Mouse (Mus musculus): ENCODE measurements around the gene Tecta. TPM values are rescaled to one million over a fixed set of nuclear protein-coding genes. Genes with fewer than 3 reads are reported as not detected.

The Tecta gene
- polyA plus RNA-seq, 1 experiment, result not detected

DNA sequence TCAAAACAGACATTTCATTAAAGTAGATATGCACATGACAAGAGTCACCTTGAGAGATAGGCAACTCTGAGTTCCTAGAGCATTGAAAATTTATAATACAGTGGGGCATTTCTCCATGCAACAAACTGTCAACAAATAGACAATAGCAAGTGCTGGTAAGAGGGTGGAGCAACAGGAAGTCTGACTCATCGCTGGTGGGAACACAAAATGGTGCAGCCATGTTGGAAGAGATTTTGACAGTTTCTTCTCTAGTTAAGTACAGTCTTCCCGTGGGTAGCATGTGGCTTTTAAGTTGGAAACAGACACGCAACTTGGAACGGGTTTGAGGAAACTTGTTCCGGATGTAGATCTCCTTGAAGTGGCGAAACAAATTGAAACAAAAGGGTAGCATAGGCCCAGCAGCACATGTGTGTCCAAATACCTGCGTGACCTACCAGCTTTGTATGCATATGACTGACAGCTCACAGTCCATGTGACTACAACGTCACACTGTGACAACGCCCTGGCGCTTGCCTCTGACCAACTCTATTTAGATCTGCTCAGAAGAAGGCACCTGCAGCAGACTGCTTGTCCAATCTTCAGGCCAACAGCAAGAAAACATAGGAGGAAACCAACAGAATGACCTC, 103.3 kb downstream of the Tecta start:
- TF ChIP-seq CTCF (IDR thresholded peaks at IDR 0.05; ENCODE audit: insufficient read depth, low read depth, low read length) (no peak), POLR2A (IDR thresholded peaks at IDR 0.05; ENCODE audit: insufficient read depth, low read depth, low read length) (no peak)
- H3K4me3 ChIP-seq (ENCODE audit: insufficient read depth, low read depth, low read length), result no peak overlapping the region
- no peak overlapping the region for H3K27ac ChIP-seq (ENCODE audit: insufficient read depth, low read depth, low read length)
- no peaks in the 10 kb centered on the region for H3K4me1 ChIP-seq (ENCODE audit: control insufficient read depth, insufficient read depth, low read length)
- WGBS, result 81% methylated on average over 10 of the region's 10 CpGs

DNA sequence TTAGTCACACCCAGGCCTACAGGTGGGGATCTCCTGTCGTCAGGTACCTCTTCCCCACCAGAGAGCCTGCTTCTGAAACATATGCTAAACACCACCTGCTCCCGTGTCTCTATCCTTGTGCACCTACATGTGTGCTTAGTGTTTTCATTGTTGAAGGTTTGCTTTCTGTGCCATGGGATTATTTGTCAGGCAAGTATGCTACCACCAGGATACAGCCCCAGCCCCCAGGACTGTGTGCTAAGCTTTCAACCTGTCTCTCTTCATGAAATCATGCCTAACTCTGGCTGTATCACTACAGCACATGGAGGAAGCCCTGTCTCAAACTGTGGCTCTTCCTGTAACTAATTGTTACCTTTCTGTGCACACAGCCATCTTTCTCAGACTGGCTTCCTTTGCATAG, 105.6 kb downstream of the Tecta start:
- Histone ChIP-seq H3K4me1 (ENCODE audit: control insufficient read depth, insufficient read depth, low read length) (no peaks in the 10 kb centered on the region), H3K27ac (ENCODE audit: insufficient read depth, low read depth, low read length) (no peak overlapping the region), H3K4me3 (ENCODE audit: insufficient read depth, low read depth, low read length) (no peak overlapping the region)
- 86% methylated on average over 2 of the region's 2 CpGs for WGBS
- TF ChIP-seq POLR2A (IDR thresholded peaks at IDR 0.05; ENCODE audit: insufficient read depth, low read depth, low read length) (no peak), CTCF (IDR thresholded peaks at IDR 0.05; ENCODE audit: insufficient read depth, low read depth, low read length) (no peak)

DNA sequence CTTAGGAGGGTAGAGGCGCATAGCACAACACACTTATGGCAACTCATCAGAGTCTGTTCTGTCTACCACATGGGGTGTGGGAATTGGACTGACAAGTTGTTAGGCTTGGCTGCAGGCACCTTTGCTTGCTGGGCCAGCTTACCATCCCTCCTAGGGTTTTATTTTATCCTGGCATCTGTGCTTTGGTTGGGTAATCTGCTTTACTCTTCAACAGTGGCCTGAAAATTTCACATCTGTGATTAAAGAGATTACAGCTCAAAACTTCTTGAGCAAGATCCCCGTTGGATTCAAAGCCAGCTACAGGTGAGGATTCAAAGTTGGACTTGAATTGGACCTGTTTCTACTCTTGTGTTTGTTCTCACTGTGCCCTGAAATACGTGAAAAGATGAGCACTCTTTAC, 106.1 kb downstream of the Tecta start:
- H3K4me1 ChIP-seq (ENCODE audit: control insufficient read depth, insufficient read depth, low read length), result no peaks in the 10 kb centered on the region
- no peak overlapping the region for H3K27ac ChIP-seq (ENCODE audit: insufficient read depth, low read depth, low read length)
- no peak for TF ChIP-seq POLR2A (IDR thresholded peaks at IDR 0.05; ENCODE audit: insufficient read depth, low read depth, low read length)
- no peak for TF ChIP-seq CTCF (IDR thresholded peaks at IDR 0.05; ENCODE audit: insufficient read depth, low read depth, low read length)
- 90% methylated on average over 3 of the region's 3 CpGs for WGBS
- H3K4me3 ChIP-seq (ENCODE audit: insufficient read depth, low read depth, low read length), result no peak overlapping the region

DNA sequence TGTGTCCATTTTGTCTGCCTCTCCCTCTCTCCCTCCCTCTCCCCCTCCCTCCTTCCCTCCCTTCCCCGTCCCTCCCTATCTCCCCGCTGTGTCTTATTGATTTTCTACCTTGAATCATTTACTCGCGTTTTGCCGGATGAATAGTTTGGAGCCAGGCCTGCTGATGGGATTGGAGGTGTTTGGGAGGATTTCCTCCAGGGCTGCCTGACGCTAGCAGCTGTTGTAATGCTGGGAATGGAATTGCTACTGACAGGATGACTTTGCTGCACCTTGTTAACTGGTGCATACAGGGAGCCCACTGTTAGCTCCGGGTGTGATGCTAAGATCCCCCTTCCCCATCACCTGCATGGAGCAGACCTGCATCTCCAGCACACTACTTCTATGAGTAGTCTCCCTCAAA, 106.7 kb downstream of the Tecta start:
- WGBS, result 52% methylated on average over 7 of the region's 7 CpGs
- Histone ChIP-seq H3K4me1 (ENCODE audit: control insufficient read depth, insufficient read depth, low read length) (no peaks in the 10 kb centered on the region), H3K27ac (ENCODE audit: insufficient read depth, low read depth, low read length) (no peak overlapping the region), H3K4me3 (ENCODE audit: insufficient read depth, low read depth, low read length) (no peak overlapping the region)
- TF ChIP-seq POLR2A (IDR thresholded peaks at IDR 0.05; ENCODE audit: insufficient read depth, low read depth, low read length) (no peak), CTCF (IDR thresholded peaks at IDR 0.05; ENCODE audit: insufficient read depth, low read depth, low read length) (no peak)

DNA sequence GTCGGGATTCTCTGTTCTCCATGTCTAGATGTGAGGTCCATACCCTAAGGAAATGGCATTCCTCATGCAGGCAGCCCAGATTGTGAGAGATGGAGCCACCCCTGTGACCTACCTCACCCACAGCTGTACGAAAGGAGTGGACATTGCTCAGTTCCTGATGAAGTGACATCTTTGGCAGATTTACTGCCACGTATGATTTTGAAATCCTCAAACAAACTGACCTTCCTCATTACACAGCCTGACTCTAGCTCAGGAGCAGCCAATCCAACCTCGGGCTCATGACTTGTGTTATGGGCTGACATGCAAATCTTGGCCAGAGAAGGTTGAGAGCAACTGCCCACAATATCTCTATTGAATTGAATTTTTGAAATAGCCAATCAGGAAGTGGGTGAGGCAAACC, 120.1 kb downstream of the Tecta start:
- no peak overlapping the region for H3K4me3 ChIP-seq (ENCODE audit: insufficient read depth, low read depth, low read length)
- TF ChIP-seq CTCF (IDR thresholded peaks at IDR 0.05; ENCODE audit: insufficient read depth, low read depth, low read length) (no peak), POLR2A (IDR thresholded peaks at IDR 0.05; ENCODE audit: insufficient read depth, low read depth, low read length) (no peak)
- no peak overlapping the region for H3K27ac ChIP-seq (ENCODE audit: insufficient read depth, low read depth, low read length)
- peaks cover 3% of the 10 kb centered on the region; the same call in 1 of the 2 replicates for H3K4me1 ChIP-seq (ENCODE audit: control insufficient read depth, insufficient read depth, low read length)
- 78% methylated on average over 4 of the region's 4 CpGs for WGBS

Other genes with a start within 250 kb of the Tecta start
- gene Sc5d, start 135.7 kb downstream of the Tecta start, polyA plus RNA-seq (2012; ENCODE audit: insufficient read depth, insufficient read length, low replicate concordance, missing spikeins), result not detected in 2 replicates
- gene Tbcel, start 107.9 kb upstream of the Tecta start, polyA plus RNA-seq (2012; ENCODE audit: insufficient read depth, insufficient read length, low replicate concordance, missing spikeins), result not detected in 2 replicates

Data from olfactory bulb, adult 2 months (tissue).